Mouse (Mus musculus) c-Kit-positive CD71-negative TER-119-negative erythroid progenitor cells, embryonic 14.5 days (primary cell): ENCODE results near the gene Ercc1.

Source experiments
- DNase-seq: peaks from one replicate; pipeline ENCODE4 v3.0.0-alpha.2; 2013; ENCODE audit warnings: low read depth

The Ercc1 gene

GRCm38 (mm10) chr7:19337122-19337521, 7.5 kb upstream of the Ercc1 start:
- DNase-seq = no peak

GRCm38 (mm10) chr7:19338060-19338459, 6.5 kb upstream of the Ercc1 start:
- DNase-seq = no peak

- no peak for DNase-seq
Observed at GRCm38 (mm10) chr7:19338596-19338995, 6.0 kb upstream of the Ercc1 start.

GRCm38 (mm10) chr7:19341250-19341649, 3.3 kb upstream of the Ercc1 start:
- no peak for DNase-seq

- DNase-seq = no peak
Observed at GRCm38 (mm10) chr7:19341761-19342409, 2.7 kb upstream of the Ercc1 start.

GRCm38 (mm10) chr7:19342481-19343027, 2.0 kb upstream of the Ercc1 start:
- no peak for DNase-seq

- peak; percentile 85 for DNase-seq
Observed at GRCm38 (mm10) chr7:19343210-19343808, 1.3 kb upstream of the Ercc1 start.

GRCm38 (mm10) chr7:19344938-19345471, 427 bp downstream of the Ercc1 start:
- peak; percentile 90 for DNase-seq

- no peak for DNase-seq
Observed at GRCm38 (mm10) chr7:19349188-19349915, 4.8 kb downstream of the Ercc1 start.

- DNase-seq = no peak
Observed at GRCm38 (mm10) chr7:19350221-19350620, 5.6 kb downstream of the Ercc1 start.

GRCm38 (mm10) chr7:19354991-19355390, 10.4 kb downstream of the Ercc1 start:
- no peak for DNase-seq

GRCm38 (mm10) chr7:19356311-19356710, 11.7 kb downstream of the Ercc1 start:
- DNase-seq = no peak

GRCm38 (mm10) chr7:19357381-19358375, 13.1 kb downstream of the Ercc1 start:
- DNase-seq = no peak

- DNase-seq = no peak
Observed at GRCm38 (mm10) chr7:19358634-19359033, 14.1 kb downstream of the Ercc1 start.

- DNase-seq = peak; percentile 79
Observed at GRCm38 (mm10) chr7:19359299-19359891, 14.8 kb downstream of the Ercc1 start, which contains the start of the genes Cd3eap and Ppp1r13l. Cd3eap (minus strand) TSS chr7:19359483. Ppp1r13l (plus strand) TSS chr7:19359749.

GRCm38 (mm10) chr7:19359892-19360641, 15.5 kb downstream of the Ercc1 start:
- DNase-seq = peak; percentile 81

GRCm38 (mm10) chr7:19360944-19361343, 16.4 kb downstream of the Ercc1 start:
- peak; percentile 84 for DNase-seq

- peak; percentile 86 for DNase-seq
Observed at GRCm38 (mm10) chr7:19361720-19362119, 17.1 kb downstream of the Ercc1 start.

GRCm38 (mm10) chr7:19362276-19362675, 17.7 kb downstream of the Ercc1 start:
- DNase-seq = no peak

- DNase-seq = no peak
Observed at GRCm38 (mm10) chr7:19363881-19364280, 19.3 kb downstream of the Ercc1 start.
